Comparison of ENCODE assay signal across 23 mouse cellular contexts in the genomic region with DNA sequence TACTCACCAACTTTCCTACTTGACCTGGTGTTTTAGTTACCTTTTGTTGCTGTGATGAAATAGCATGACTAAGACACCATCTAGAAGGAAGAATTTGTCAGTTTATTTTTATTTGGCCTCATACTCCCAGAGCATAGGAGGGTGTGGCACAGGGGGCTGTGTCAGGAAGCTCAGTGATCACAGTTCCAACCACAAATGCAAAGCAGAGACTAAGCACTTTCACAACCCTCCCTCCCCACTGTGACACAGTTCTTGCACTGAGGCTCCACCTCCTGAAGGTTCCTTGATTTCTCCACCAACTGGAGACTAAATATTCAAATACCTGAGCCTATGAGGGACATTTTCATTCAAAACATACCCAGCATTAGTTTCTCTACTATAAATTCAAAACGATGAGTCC. TPM values are rescaled to one million over a fixed set of nuclear protein-coding genes. Genes with fewer than 3 reads are reported as not detected.
DNase-seq lines count a peak whose midpoint lies in the region; ATAC-seq and TF ChIP-seq lines count a peak whose summit lies in the region.
"Had no signal": no experiment of that assay in that cellular context is flagged by ENCODE, and none has a peak within 500 bp of the region (broad histone marks: within the 10 kb centered on the region; RNA-seq: fewer than 3 reads in every experiment).

No protein-coding gene starts in this region.

- TF ChIP-seq CTCF in spleen, adult 2 months (IDR thresholded peaks at IDR 0.05; ENCODE audit: extremely low read depth, insufficient read depth, insufficient read length, insufficient replicate concordance), result no peak
- TF ChIP-seq CTCF in CH12.LX (conservative IDR thresholded peaks at IDR 0.05 in 1 of 2, IDR thresholded peaks at IDR 0.05 in 1 of 2; ENCODE audit: low read depth in 2 of 2, low read length in 2 of 2), result no peak
- TF ChIP-seq CTCF in gastrocnemius, adult 2 months (IDR thresholded peaks at IDR 0.05), result no peak

- peaks cover 3% of the 10 kb centered on the region for H3K36me3 ChIP-seq in spleen, adult 2 months (ENCODE audit: control insufficient read depth, insufficient read depth, low read length)
- H3K36me3 ChIP-seq in CH12.LX (replicated peaks in 1 of 2; ENCODE audit: control insufficient read depth in 1 of 2, insufficient read depth in 1 of 2, low read length in 1 of 2), result no peaks in the 10 kb centered on the region
- H3K36me3 ChIP-seq in hindbrain, embryonic 13.5 days, result 0 out of 2 replicates have a peak, but pooled peaks cover 3% of the 10 kb centered on the region
- H3K36me3 ChIP-seq in kidney, embryonic 16.5 days (ENCODE audit: insufficient read depth, low read length), result no peaks in the 10 kb centered on the region
- H3K36me3 ChIP-seq: hindbrain, embryonic 15.5 days; limb, embryonic 12.5 days; neural tube, embryonic 13.5 days; stomach, embryonic 15.5 days had no signal

- dilution Hi-C loops in CH12.LX (cut with MboI; ENCODE audit: extremely low pct_ligation_motif_present, extremely low pct_unique_long_range_greater_than_20kb, low sequenced_read_pairs), result no loop called here

- no peak for TF ChIP-seq RAD21 in CH12.LX (IDR thresholded peaks at IDR 0.05; ENCODE audit: low read depth, low read length)

- no peak overlapping the region for H3K9ac ChIP-seq in CH12.LX (ENCODE audit: insufficient read depth, low read depth)
- H3K9ac ChIP-seq in hindbrain, embryonic 13.5 days, result no peak overlapping the region
- H3K9ac ChIP-seq in kidney, embryonic 16.5 days (replicated peaks; ENCODE audit: low read length), result no peak overlapping the region
- H3K9ac ChIP-seq: hindbrain, embryonic 15.5 days; limb, embryonic 12.5 days; liver, embryonic 15.5 days; neural tube, embryonic 13.5 days; stomach, embryonic 15.5 days had no signal

- peak; percentile 78 for ATAC-seq in megakaryocyte, adult 5-6 weeks (ENCODE audit: poor library complexity, severe bottlenecking)
- no peak for ATAC-seq in hindbrain, embryonic 13.5 days (ENCODE audit: low FRiP score)
- no peak for ATAC-seq in kidney, embryonic 16.5 days (ENCODE audit: low FRiP score, low TSS enrichment)
- ATAC-seq: forebrain, embryonic 14.5 days; Patski had no signal

- in situ Hi-C loops in CH12.LX (cut with MboI; ENCODE audit: low pct_ligation_motif_present, low pct_unique_long_range_greater_than_20kb, low sequenced_read_pairs), result no loop called here

- no peak overlapping the region for H3K4me2 ChIP-seq in CH12.LX (ENCODE audit: insufficient read depth, low read depth, poor library complexity, severe bottlenecking)
- H3K4me2 ChIP-seq in hindbrain, embryonic 13.5 days, result no peak overlapping the region
- no peak overlapping the region for H3K4me2 ChIP-seq in kidney, embryonic 16.5 days (replicated peaks; ENCODE audit: low read depth, low read length)
- H3K4me2 ChIP-seq: heart, embryonic 11.5 days; hindbrain, embryonic 15.5 days; limb, embryonic 12.5 days; liver, embryonic 15.5 days; neural tube, embryonic 13.5 days; stomach, embryonic 15.5 days had no signal

- no peaks in the 10 kb centered on the region for H3K27me3 ChIP-seq in spleen, adult 2 months (ENCODE audit: control insufficient read depth, insufficient read depth, low read length)
- no peaks in the 10 kb centered on the region for H3K27me3 ChIP-seq in CH12.LX (replicated peaks)
- no peaks in the 10 kb centered on the region for H3K27me3 ChIP-seq in hindbrain, embryonic 13.5 days
- H3K27me3 ChIP-seq in kidney, embryonic 16.5 days (ENCODE audit: insufficient read depth, low read length), result no peaks in the 10 kb centered on the region
- H3K27me3 ChIP-seq: hindbrain, embryonic 15.5 days; limb, embryonic 12.5 days; liver, embryonic 15.5 days; neural tube, embryonic 13.5 days; Patski; stomach, embryonic 15.5 days had no signal

- TF ChIP-seq EP300 in CH12.LX (IDR thresholded peaks at IDR 0.05; ENCODE audit: low read length), result 0 out of 2 replicates have a peak, but pooled peaks have one; percentile 15

- no peak overlapping the region for H3K4me3 ChIP-seq in spleen, adult 2 months (ENCODE audit: extremely low read depth, insufficient read depth, insufficient read length)
- no peak overlapping the region for H3K4me3 ChIP-seq in CH12.LX (replicated peaks in 1 of 3; ENCODE audit: low read depth in 2 of 3, low read length in 2 of 3, poor library complexity in 1 of 3)
- no peak overlapping the region for H3K4me3 ChIP-seq in gastrocnemius, adult 2 months
- H3K4me3 ChIP-seq in hindbrain, embryonic 13.5 days, result no peak overlapping the region
- H3K4me3 ChIP-seq in kidney, embryonic 16.5 days (ENCODE audit: low read length), result no peak overlapping the region
- H3K4me3 ChIP-seq: hindbrain, embryonic 15.5 days; limb, embryonic 12.5 days; liver, embryonic 15.5 days; megakaryocyte, embryonic 14.5 days; neural tube, embryonic 13.5 days; stomach, embryonic 15.5 days had no signal

- intact Hi-C loops in gastrocnemius, adult 2 months (cut with DNase I), result loop anchor here (10.0 kb wide), 1 partner anchor 335 kb away; no protein-coding TSS in a partner anchor

- TF ChIP-seq POLR2A in spleen, adult 2 months (IDR thresholded peaks at IDR 0.05; ENCODE audit: low read depth, low read length), result no peak
- no peak for TF ChIP-seq POLR2A in CH12.LX (IDR thresholded peaks at IDR 0.05; ENCODE audit: low read depth, low read length)

- no peaks in the 10 kb centered on the region for H3K79me2 ChIP-seq in CH12.LX (replicated peaks; ENCODE audit: control insufficient read depth, extremely low read depth, insufficient read depth, poor library complexity, severe bottlenecking)

- no peak overlapping the region for H3K27ac ChIP-seq in spleen, adult 2 months (ENCODE audit: insufficient read depth, low read length)
- no peak overlapping the region for H3K27ac ChIP-seq in CH12.LX (ENCODE audit: insufficient read depth, low read depth)
- H3K27ac ChIP-seq in gastrocnemius, adult 2 months, result no peak overlapping the region
- no peak overlapping the region for H3K27ac ChIP-seq in hindbrain, embryonic 13.5 days
- no peak overlapping the region for H3K27ac ChIP-seq in kidney, embryonic 16.5 days (ENCODE audit: low read length)
- H3K27ac ChIP-seq: hindbrain, embryonic 15.5 days; limb, embryonic 12.5 days; liver, embryonic 15.5 days; neural tube, embryonic 13.5 days; stomach, embryonic 15.5 days had no signal

- WGBS in spleen, adult 2 months, result 94% methylated on average over 1 of the region's 1 CpGs
- WGBS in hindbrain, embryonic 13.5 days, result 95% methylated on average over 1 of the region's 1 CpGs
- 87% methylated on average over 1 of the region's 1 CpGs for WGBS in kidney, embryonic 16.5 days

- H3K9me3 ChIP-seq in CH12.LX (replicated peaks; ENCODE audit: low read length), result no peaks in the 10 kb centered on the region
- no peaks in the 10 kb centered on the region for H3K9me3 ChIP-seq in hindbrain, embryonic 13.5 days
- H3K9me3 ChIP-seq in kidney, embryonic 16.5 days (ENCODE audit: low read length), result no peaks in the 10 kb centered on the region
- H3K9me3 ChIP-seq: hindbrain, embryonic 15.5 days; limb, embryonic 12.5 days; liver, embryonic 15.5 days; megakaryocyte, embryonic 14.5 days; neural tube, embryonic 13.5 days; stomach, embryonic 15.5 days had no signal

- DNase-seq in spleen, adult 2 months (ENCODE audit: low read depth in 1 of 2, low spot score in 2 of 2), result peak; percentile 28 to 43
- DNase-seq in spleen, adult 18-20 months, result no peak
- peak; percentile 69 for DNase-seq in CH12.LX (ENCODE audit: extremely low read depth)
- DNase-seq in gastrocnemius, adult 2 months, result no peak
- DNase-seq: cerebellum, postnatal 10 days; embryo, embryonic 11 days; gastrocnemius, postnatal 36 days; heart, postnatal 14 days; kidney, adult 11 months; kidney, postnatal 14 days; thymus, adult 2 months had no signal

- peaks cover 8% of the 10 kb centered on the region for H3K4me1 ChIP-seq in spleen, adult 2 months (ENCODE audit: control insufficient read depth, insufficient read depth, insufficient read length)
- peaks cover 2 to 11% of the 10 kb centered on the region in 2 experiments; a peak in 2 of 4 replicates for H3K4me1 ChIP-seq in CH12.LX (ENCODE audit: control insufficient read depth in 1 of 2, insufficient read depth in 2 of 2)
- H3K4me1 ChIP-seq in hindbrain, embryonic 13.5 days (replicated peaks), result peaks cover 13% of the 10 kb centered on the region
- peaks cover 13% of the 10 kb centered on the region for H3K4me1 ChIP-seq in kidney, embryonic 16.5 days (ENCODE audit: insufficient read depth, low read length)
- H3K4me1 ChIP-seq: stomach, embryonic 15.5 days had no signal

TF ChIP-seq in CH12.LX, 34 proteins besides CTCF, POLR2A, EP300 and RAD21:
- TF ChIP-seq RCOR1 (conservative IDR thresholded peaks at IDR 0.05; ENCODE audit: low read depth, low read length) (no peak), IRF4 (IDR thresholded peaks at IDR 0.05; ENCODE audit: low read depth, low read length) (peak; percentile 49; the same call in 1 of the 2 replicates), TBP (conservative IDR thresholded peaks at IDR 0.05; ENCODE audit: low read depth, low read length) (no peak)

RNA-seq across cellular contexts. Expression of a gene that starts 5.4 kb away (rescaled TPM):
- polyA plus RNA-seq in spleen, adult 2 months (2012; rRNA removed), result 89.4 and 103 TPM in 2 replicates
- not detected in 2 replicates for total RNA-seq in CH12.LX (2012; rRNA removed)
- total RNA-seq in CH12.LX (2014; rRNA removed), result not detected in 2 replicates
- not detected in 2 replicates for polyA plus RNA-seq in CH12.LX (2012; ENCODE audit: insufficient read length, low read depth)
- 546 and 596 TPM in 2 replicates for total RNA-seq in megakaryocyte, adult 5-6 weeks (2015)
- total RNA-seq in megakaryocyte, adult 5-6 weeks (2017), result 251 and 269 TPM in 2 replicates
- total RNA-seq in gastrocnemius, adult 2 months (2021), result 10 to 100 TPM; 66.4 to 74.7 TPM
- 22.6 and 23.2 TPM in 2 replicates for polyA plus RNA-seq in hindbrain, embryonic 13.5 days (2015; fragmentation: Nextera tagmentation; extraction: Ambion mirVana)
- 33.3 and 39.2 TPM in 2 replicates for polyA plus RNA-seq in kidney, embryonic 16.5 days (2015; fragmentation: Nextera tagmentation; extraction: Ambion mirVana)

RNA-seq across cellular contexts. Expression of a gene that starts 14.8 kb away (rescaled TPM):
- polyA plus RNA-seq in spleen, adult 2 months (2012; rRNA removed), result 0.30 and 0.31 TPM in 2 replicates
- total RNA-seq in CH12.LX (2012; rRNA removed) (not detected in 2 replicates), CH12.LX (2014; rRNA removed) (not detected in 2 replicates)
- not detected in 2 replicates for polyA plus RNA-seq in CH12.LX (2012; ENCODE audit: insufficient read length, low read depth)
- total RNA-seq in megakaryocyte, adult 5-6 weeks (2015), result 1.9 and 2.5 TPM in 2 replicates
- 2.0 and 2.2 TPM in 2 replicates for total RNA-seq in megakaryocyte, adult 5-6 weeks (2017)
- total RNA-seq in gastrocnemius, adult 2 months (2021), result not detected
- polyA plus RNA-seq in hindbrain, embryonic 13.5 days (2015; fragmentation: Nextera tagmentation; extraction: Ambion mirVana), result 2,194 and 2,515 TPM in 2 replicates
- 5.3 and 8.5 TPM in 2 replicates for polyA plus RNA-seq in kidney, embryonic 16.5 days (2015; fragmentation: Nextera tagmentation; extraction: Ambion mirVana)
- total RNA-seq: gastrocnemius, postnatal 36 days had no signal

Comparison
In these comparisons a context has a peak if more than half of its experiments do, and no peak if none do; other contexts are left out.
1. DNase-seq: peak in spleen, adult 2 months (2 of 2) and CH12.LX (single experiment); none in spleen, adult 18-20 months (0 of 2) and gastrocnemius, adult 2 months (single experiment).
2. RNA of a gene that starts 5.4 kb away (polyA plus RNA-seq): 89.4 to 103 TPM in spleen, adult 2 months, 33.3 to 39.2 TPM in kidney, embryonic 16.5 days and 22.6 to 23.2 TPM in hindbrain, embryonic 13.5 days; not detected in CH12.LX; every median in the first group is over 10 times any median in the second.
3. RNA of a gene that starts 14.8 kb away (polyA plus RNA-seq): 2,194 to 2,515 TPM in hindbrain, embryonic 13.5 days; 5.3 to 8.5 TPM in kidney, embryonic 16.5 days, 0.30 to 0.31 TPM in spleen, adult 2 months and not detected in CH12.LX; every median in the first group is over 100 times any median in the second.